Mouse (Mus musculus): ENCODE results near the gene Gm4858. TPM values are rescaled to one million over a fixed set of nuclear protein-coding genes. Genes with fewer than 3 reads are reported as not detected.

Gene Gm4858
- polyA plus RNA-seq (2012; rRNA removed; ENCODE audit: low replicate concordance) = not detected in 2 replicates

GRCm38 (mm10) chr3:93068523-93068922, at the start of gene Gm4858:
Gene Gm4858, plus strand, starts transcription at chr3:93068823.

GRCm38 (mm10) chr3:93018960-93019359, 49.7 kb upstream of the Gm4858 start, which contains the start of gene Lce1m:
Gene Lce1m, minus strand, starts transcription at chr3:93019060.

Other genes with a start within 250 kb of the Gm4858 start
- not detected in 2 replicates for gene Kprp, start 241.6 kb upstream of the Gm4858 start, polyA plus RNA-seq (2012; rRNA removed; ENCODE audit: low replicate concordance)
- not detected in 2 replicates for gene Lce1l, start 217.5 kb upstream of the Gm4858 start, polyA plus RNA-seq (2012; rRNA removed; ENCODE audit: low replicate concordance)
- gene 2310050C09Rik, start 198.6 kb upstream of the Gm4858 start, polyA plus RNA-seq (2012; rRNA removed; ENCODE audit: low replicate concordance) = not detected in 2 replicates
- not detected in 2 replicates for gene Lce3a, start 142.6 kb upstream of the Gm4858 start, polyA plus RNA-seq (2012; rRNA removed; ENCODE audit: low replicate concordance)
- gene Lce3b, start 135.8 kb upstream of the Gm4858 start, polyA plus RNA-seq (2012; rRNA removed; ENCODE audit: low replicate concordance) = not detected in 2 replicates
- gene Lce3c, start 124.3 kb upstream of the Gm4858 start, polyA plus RNA-seq (2012; rRNA removed; ENCODE audit: low replicate concordance) = 0.27 TPM in 1 of 2 replicates, not detected in the other
- not detected in 2 replicates for gene Lce3d, start 111.4 kb upstream of the Gm4858 start, polyA plus RNA-seq (2012; rRNA removed; ENCODE audit: low replicate concordance)
- gene Lce3e, start 101.8 kb upstream of the Gm4858 start, polyA plus RNA-seq (2012; rRNA removed; ENCODE audit: low replicate concordance) = not detected in 2 replicates
- not detected in 2 replicates for gene Lce3f, start 76.6 kb upstream of the Gm4858 start, polyA plus RNA-seq (2012; rRNA removed; ENCODE audit: low replicate concordance)
- not detected in 2 replicates for gene Crct1, start 53.1 kb upstream of the Gm4858 start, polyA plus RNA-seq (2012; rRNA removed; ENCODE audit: low replicate concordance)
- gene Lce1m, start 49.8 kb upstream of the Gm4858 start, polyA plus RNA-seq (2012; rRNA removed; ENCODE audit: low replicate concordance) = not detected in 2 replicates
- not detected in 2 replicates for gene Crnn, start 76.0 kb downstream of the Gm4858 start, polyA plus RNA-seq (2012; rRNA removed; ENCODE audit: low replicate concordance)
- gene Flg2, start 128.5 kb downstream of the Gm4858 start, polyA plus RNA-seq (2012; rRNA removed; ENCODE audit: low replicate concordance) = not detected in 2 replicates
- not detected in 2 replicates for gene Flg, start 204.7 kb downstream of the Gm4858 start, polyA plus RNA-seq (2012; rRNA removed; ENCODE audit: low replicate concordance)

All from subcutaneous adipose tissue, adult 2 months (tissue).